Mouse (Mus musculus) duodenum, adult 2 months (tissue): Measurements from ENCODE around the gene Pnma5. TPM values are rescaled to one million over a fixed set of nuclear protein-coding genes. Genes with fewer than 3 reads are reported as not detected.

Experiments
- polyA plus RNA-seq: library from polyadenylated mRNA; depleted of rRNA; stranded (reverse); fragments of >200 nt; gene quantifications from 2 replicates; pipeline ENCODE4 v1.2.3, GENCODE M21; 2012; ENCODE audit warnings: low replicate concordance; rRNA removed

Gene Pnma5
- not detected in 2 replicates for polyA plus RNA-seq

DNA sequence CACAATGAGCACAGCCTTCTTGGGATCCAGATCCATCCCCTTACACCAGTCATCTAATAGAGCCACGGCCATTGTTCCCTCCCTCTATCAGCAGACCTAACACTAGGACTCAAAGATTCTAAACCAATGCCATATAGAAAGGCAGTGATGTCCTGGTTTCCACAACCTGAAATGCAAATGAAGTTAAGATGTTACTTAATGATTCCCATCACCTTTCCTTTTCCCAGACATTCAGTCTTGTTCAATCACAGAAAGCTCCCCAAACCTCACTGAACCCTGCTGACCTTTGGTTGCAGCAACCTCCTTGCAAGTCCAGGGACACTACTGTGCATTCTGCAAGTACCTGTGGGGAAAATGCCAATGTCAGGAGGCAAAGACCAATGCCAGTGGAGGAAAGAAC, at the start of gene Pnma5:
Gene Pnma5 (minus strand): TSS at position 101 of the 400 bp plus-strand sequence.

DNA sequence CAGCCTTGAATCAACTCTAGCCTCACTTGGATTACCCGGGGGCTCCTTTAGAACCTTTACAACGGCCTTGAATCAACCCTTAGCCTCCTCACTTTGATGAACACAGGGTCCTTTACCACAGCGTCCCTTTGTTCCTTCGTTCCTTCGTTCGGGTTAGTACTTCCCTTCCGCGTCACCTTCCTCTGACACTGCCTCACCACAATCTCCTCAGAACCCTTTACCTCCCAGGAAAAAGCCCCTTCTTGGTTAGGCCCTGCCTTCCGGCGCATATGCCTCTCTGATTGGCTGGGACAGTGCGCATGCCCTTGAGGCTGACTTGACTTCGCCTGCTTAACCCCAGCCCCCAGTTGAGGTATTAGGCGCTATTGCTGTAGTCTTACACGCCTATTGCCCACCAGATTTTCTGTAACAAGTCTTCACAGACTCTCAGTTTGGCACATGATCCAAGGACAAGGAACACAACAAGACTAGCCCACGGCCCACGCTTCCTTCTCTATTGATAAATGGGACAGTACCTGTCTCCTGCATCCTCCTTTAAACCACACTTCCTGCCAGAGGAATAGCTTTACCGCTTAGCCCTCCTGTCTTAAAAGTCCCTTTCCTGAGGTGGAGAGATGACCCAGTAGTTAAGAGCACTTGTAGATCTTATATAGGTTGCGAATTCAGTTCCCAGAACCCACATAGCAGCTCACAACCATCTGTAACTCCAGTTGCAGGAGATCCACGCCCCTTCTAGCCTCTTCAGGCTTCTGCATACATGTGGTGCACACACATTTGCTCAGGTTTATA, 45.6 kb upstream of the Pnma5 start, which contains the start of gene Xlr4a:
Gene Xlr4a (minus strand): TSS at position 212 of the 789 bp plus-strand sequence.

DNA sequence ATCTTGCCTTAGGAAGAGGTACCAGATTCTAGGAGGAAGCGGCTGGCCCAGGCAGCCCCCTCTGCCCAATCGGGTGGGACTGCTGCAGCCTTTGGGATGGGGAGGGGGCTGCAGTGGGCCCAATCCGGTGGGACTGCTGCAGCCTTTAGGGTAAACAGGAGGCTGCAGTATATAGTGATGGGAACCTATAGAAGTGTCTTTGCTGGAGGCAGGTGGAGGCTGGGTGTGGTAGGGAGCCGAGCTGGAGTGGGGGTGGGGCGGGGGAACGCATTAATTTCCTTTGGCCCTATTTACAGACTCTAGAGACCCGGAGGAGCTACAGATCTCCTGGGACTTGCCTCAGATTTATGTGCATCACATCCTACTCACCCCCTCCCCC, 27.5 kb upstream of the Pnma5 start, which contains the start of gene Pnma3:
Gene Pnma3 (plus strand): TSS at position 373 of the 379 bp plus-strand sequence.

DNA sequence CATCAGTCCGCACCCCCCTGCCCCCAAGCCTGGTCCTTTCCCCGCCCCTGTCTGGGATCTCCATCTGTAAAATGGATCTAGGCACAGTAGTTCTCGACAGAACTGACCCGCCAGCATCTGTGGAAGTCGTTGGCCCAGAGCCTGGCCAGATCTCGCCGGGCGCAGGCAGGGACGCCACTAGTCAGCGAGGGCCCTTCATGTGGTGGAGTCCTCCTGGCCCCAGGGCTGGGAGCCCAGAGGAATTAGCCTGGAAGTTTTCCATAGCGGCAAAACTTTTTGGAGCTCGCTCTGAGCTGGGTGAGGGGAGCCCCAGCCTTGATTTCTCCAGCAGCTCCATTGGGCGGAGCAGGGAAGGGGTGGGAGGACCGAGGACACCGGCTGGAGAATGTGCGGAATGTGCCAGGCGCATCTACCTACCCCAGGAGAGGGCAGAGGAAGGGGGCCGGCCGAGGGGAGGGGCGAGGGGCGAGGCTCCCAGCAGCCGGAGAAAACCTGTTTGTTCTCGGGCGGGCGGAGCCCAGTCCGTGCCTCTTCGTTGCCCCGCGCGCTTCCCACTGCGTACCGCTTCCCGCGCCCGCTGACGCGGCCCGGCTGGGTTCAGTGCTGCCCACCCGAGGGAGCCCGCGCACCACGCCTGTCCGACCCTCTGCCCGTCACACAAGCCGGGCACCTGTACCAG, 49.9 kb downstream of the Pnma5 start, which contains the start of gene Zfp185:
Gene Zfp185 (plus strand): TSS at position 499 of the 679 bp plus-strand sequence.

Other genes starting within 250 kb of the Pnma5 start
- 0.02 TPM in 1 of 2 replicates, not detected in the other for gene Gabrq, start 211.9 kb downstream of the Pnma5 start, polyA plus RNA-seq
- 0.38 and 0.92 TPM in 2 replicates for gene Cetn2, start 118.7 kb downstream of the Pnma5 start, polyA plus RNA-seq
- 3.8 and 6.4 TPM in 2 replicates for gene Nsdhl, start 118.5 kb downstream of the Pnma5 start, polyA plus RNA-seq
- gene Zfp185, start 49.8 kb downstream of the Pnma5 start, polyA plus RNA-seq = 0.20 TPM in 1 of 2 replicates, not detected in the other
- gene Pnma3, start 27.7 kb upstream of the Pnma5 start, polyA plus RNA-seq = 0.02 and 0.06 TPM in 2 replicates
- 0.15 TPM in 1 of 2 replicates, not detected in the other for gene Xlr4a, start 45.4 kb upstream of the Pnma5 start, polyA plus RNA-seq
- gene Xlr3a, start 60.0 kb upstream of the Pnma5 start, polyA plus RNA-seq = 0.16 TPM in 1 of 2 replicates, not detected in the other
- 0.05 TPM in 1 of 2 replicates, not detected in the other for gene Gm14685, start 79.9 kb upstream of the Pnma5 start, polyA plus RNA-seq
- not detected in 2 replicates for gene Xlr5b, start 111.7 kb upstream of the Pnma5 start, polyA plus RNA-seq
- not detected in 2 replicates for gene DXBay18, start 112.3 kb upstream of the Pnma5 start, polyA plus RNA-seq
- not detected in 2 replicates for gene Spin2d, start 139.9 kb upstream of the Pnma5 start, polyA plus RNA-seq
- 0.11 TPM in 1 of 2 replicates, not detected in the other for gene Xlr3b, start 155.1 kb upstream of the Pnma5 start, polyA plus RNA-seq
- gene Xlr4b, start 177.2 kb upstream of the Pnma5 start, polyA plus RNA-seq = not detected in 2 replicates
- 24.9 and 39.6 TPM in 2 replicates for gene F8a, start 191.2 kb upstream of the Pnma5 start, polyA plus RNA-seq
- not detected in 2 replicates for gene Xlr4c, start 206.0 kb upstream of the Pnma5 start, polyA plus RNA-seq
- gene Xlr3c, start 228.3 kb upstream of the Pnma5 start, polyA plus RNA-seq = not detected in 2 replicates